Mouse (Mus musculus): ENCODE measurements at regions not wholly inside any gene's neighbourhood (a gene's known extent, or its start where the extent isn't known, plus 50 kb on each side); places are given as distances from the start of the nearest gene placed in this dataset.

DNA sequence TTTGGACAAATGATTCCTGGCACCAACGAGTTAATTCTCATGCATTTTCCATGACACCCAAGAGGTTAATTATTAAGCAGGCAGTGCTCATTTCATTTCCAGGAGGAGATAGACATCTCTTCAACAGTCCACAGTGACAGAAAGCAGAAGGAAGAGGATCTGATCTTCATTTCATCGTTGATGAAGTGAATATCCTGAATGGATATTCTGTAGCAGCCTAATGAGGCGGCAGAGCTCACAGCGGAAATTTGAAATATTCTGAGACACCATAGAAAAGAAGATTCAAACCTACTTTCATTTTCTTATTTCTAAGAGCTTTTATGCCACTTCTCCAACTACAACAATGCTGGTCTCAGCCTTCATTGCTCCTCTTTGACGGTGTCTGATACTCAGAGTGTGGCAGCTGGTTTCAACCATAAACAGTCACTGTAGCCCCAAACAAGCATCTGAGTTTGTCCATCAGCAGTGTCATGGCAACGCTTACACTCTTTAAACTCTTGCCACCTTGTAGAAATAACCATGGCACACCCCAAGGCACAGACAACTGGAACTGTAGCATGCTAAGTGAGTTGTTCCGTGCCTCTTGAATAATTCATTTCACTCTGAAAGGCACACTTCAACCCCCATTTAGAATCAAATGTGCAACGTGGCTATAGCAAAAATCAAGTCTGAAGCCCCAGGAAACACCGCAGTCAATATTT lies 331.3 kb downstream of the Rps29 start:
- TF ChIP-seq HCFC1 (IDR thresholded peaks at IDR 0.05; ENCODE audit: borderline replicate concordance, insufficient read depth, low read length) (no peak), CHD2 (IDR thresholded peaks at IDR 0.05; ENCODE audit: low read depth, low read length) (no peak), ZC3H11A (IDR thresholded peaks at IDR 0.05; ENCODE audit: borderline replicate concordance, low read depth, low read length) (no peak)
